Mouse (Mus musculus) spleen, adult 2 months (tissue): Measurements from ENCODE around the gene Inpp5e. TPM values are rescaled to one million over a fixed set of nuclear protein-coding genes. Genes with fewer than 3 reads are reported as not detected.
A peak's percentile ranks its signal among the peaks of the same experiment; 100 is the strongest.

Source experiments
- DNase-seq, 2 experiments: peaks; one replicate each; pipeline versions ENCODE4 v3.0.0 to v3.0.0-alpha.2; 2012 to 2021; ENCODE audit warnings: low spot score in 2 of 2, low read depth in 1 of 2
- H3K27ac ChIP-seq: fragments of 200-500 bp; 2 replicates; pipeline ENCODE4 v1.5.1; 2012; ENCODE audit warnings: low read length, inconsistent platforms; ENCODE audit not compliant: insufficient read depth
- H3K27me3 ChIP-seq: fragments of 200-500 bp; 2 replicates; pipeline ENCODE4 v1.6.1; 2012; ENCODE audit warnings: mild to moderate bottlenecking, moderate library complexity, low read length, inconsistent platforms; ENCODE audit not compliant: control insufficient read depth, insufficient read depth
- H3K36me3 ChIP-seq: fragments of 200-500 bp; 2 replicates; pipeline ENCODE4 v1.6.1; 2012; ENCODE audit warnings: mild to moderate bottlenecking, low read length, inconsistent platforms; ENCODE audit not compliant: control insufficient read depth, insufficient read depth
- H3K4me1 ChIP-seq: fragments of 200-500 bp; 2 replicates; pipeline ENCODE4 v1.6.1; 2011; ENCODE audit warnings: inconsistent platforms; ENCODE audit not compliant: control insufficient read depth, insufficient read depth, insufficient read length
- H3K4me3 ChIP-seq: fragments of 200-500 bp; 2 replicates; pipeline ENCODE4 v1.5.1; 2011; ENCODE audit warnings: mild to moderate bottlenecking, inconsistent platforms; ENCODE audit not compliant: insufficient read depth, insufficient read length; ENCODE audit errors: extremely low read depth
- CTCF ChIP-seq: fragments of 200-500 bp; IDR thresholded peaks from 2 replicates; pipeline ENCODE4 v1.5.1; 2011; ENCODE audit warnings: mild to moderate bottlenecking, inconsistent platforms; ENCODE audit not compliant: insufficient read depth, insufficient read length, insufficient replicate concordance; ENCODE audit errors: extremely low read depth
- POLR2A ChIP-seq: fragments of 200-500 bp; IDR thresholded peaks from 2 replicates; pipeline ENCODE4 v1.6.1; 2011; ENCODE audit warnings: low read depth, low read length, inconsistent platforms
- WGBS: fragments of 180-500 bp; shearing (Covaris S2); methylation state at CpG from one replicate; pipeline ENCODE4 v1.1.7; 2018; 5-methylcytosine and 5-hydroxymethylcytosine counted together
- polyA plus RNA-seq: library from polyadenylated mRNA; depleted of rRNA; stranded (reverse); fragments of >200 nt; gene quantifications from 2 replicates; pipeline ENCODE4 v1.2.3, GENCODE M21; 2012

Gene Inpp5e
- polyA plus RNA-seq, 1 experiment = 22.8 TPM

DNA sequence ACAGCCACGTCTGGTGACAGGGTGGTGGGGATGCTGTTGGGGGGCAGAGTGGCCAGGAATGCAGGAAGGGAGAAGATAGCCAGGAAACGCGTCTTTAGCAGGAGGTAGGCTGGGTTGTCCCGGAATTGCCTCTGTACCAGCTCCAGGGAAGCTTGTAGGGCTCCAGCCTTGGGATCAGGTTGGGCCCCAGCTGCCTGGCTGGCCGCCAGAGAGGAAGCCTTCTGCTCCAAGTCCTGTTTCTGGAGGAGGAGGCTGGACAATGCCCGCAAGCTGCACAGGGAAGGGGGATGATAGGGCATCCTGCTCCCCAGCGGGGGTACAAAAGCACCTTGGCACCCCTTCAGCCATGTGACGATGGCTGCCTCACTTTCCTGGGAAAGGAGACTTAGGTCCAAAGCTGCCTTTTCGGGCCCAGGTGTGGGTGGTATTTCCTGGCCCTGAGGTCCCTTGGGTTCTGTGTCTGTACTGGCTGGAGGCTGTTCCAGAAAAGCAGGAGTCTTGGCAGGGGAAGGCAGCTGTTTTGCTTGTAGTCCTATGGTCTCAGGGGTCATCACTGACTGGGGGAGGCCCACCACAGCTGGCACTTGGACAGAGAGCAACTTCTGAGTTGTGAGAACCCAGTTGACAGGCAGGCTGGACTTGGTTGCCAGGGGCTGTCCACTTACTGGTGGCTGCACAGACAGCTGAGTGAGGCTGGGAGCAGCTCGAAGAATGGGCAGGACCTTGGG is 44.1 kb downstream of the Inpp5e start:
- 82% methylated on average over 10 of the region's 10 CpGs for WGBS
- no peak for DNase-seq
- no peaks in the 10 kb centered on the region for H3K27me3 ChIP-seq

GRCm38 (mm10) chr2:26363481-26363880 is 45.5 kb downstream of the Inpp5e start:
- no peak overlapping the region for H3K4me3 ChIP-seq
- no peaks in the 10 kb centered on the region for H3K4me1 ChIP-seq
- WGBS = 94% methylated on average over 5 of the region's 5 CpGs
- TF ChIP-seq CTCF (no peak), POLR2A (no peak)
- no peaks in the 10 kb centered on the region for H3K27me3 ChIP-seq
- DNase-seq = no peak
- H3K27ac ChIP-seq = no peak overlapping the region
- H3K36me3 ChIP-seq = peaks cover 24% of the 10 kb centered on the region

More for the DNA sequence above, 44.1 kb downstream of the Inpp5e start:
- Histone ChIP-seq H3K36me3 (peaks cover 35% of the 10 kb centered on the region), H3K27ac (no peak overlapping the region), H3K4me1 (no peaks in the 10 kb centered on the region), H3K4me3 (no peak overlapping the region)
- TF ChIP-seq CTCF (no peak), POLR2A (no peak)

DNA sequence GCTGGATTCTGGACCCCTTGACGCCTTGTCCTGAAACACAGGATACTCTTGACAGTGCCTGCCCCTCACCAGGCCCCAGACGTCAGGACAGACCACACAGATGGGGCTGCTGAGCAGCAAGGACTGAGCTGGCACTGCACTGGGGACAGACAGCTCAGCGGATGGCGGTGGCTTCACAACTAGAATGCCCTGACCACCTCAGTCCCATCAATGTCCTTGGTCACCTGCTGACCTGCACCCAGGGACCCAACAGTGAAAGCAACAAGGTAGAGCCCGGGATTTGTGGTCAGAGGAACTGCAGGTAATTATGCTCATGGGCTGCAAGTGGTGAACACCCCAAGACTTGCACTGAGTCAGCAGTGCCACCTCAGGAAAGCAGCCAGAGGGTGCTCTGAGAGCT is 46.0 kb downstream of the Inpp5e start:
- no peak for DNase-seq
- Histone ChIP-seq H3K36me3 (peaks cover 19% of the 10 kb centered on the region), H3K4me3 (no peak overlapping the region), H3K27me3 (no peaks in the 10 kb centered on the region), H3K4me1 (no peaks in the 10 kb centered on the region), H3K27ac (no peak overlapping the region)
- WGBS = 91% methylated on average over 5 of the region's 5 CpGs
- TF ChIP-seq POLR2A = no peak
- no peak for TF ChIP-seq CTCF

DNA sequence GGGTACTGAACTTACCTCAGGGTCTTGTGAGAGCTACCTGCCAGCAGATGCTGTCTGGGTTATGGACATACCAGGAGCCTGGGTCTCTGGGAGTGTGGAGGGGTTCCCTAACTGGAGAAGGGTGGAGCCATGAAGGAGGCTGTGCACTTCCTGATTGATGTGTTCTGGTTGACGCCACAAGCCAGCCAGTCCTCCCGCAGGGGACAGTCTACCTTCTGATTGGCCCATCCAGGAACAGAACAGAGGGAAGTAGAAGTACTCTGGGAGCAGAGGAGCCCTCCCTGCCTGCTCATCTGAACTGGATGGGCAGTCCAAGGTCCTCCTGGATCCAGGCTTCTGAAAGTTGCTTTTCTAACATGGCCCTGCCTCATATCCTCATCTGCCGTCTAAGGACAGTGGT is 48.2 kb downstream of the Inpp5e start, which contains the start of gene Card9:
Gene Card9, minus strand, starts transcription at position 147 of the 400 bp plus-strand sequence.
- DNase-seq = no peak
- peak within 1 kb of the TSS; percentile 7; the same call in 1 of the 2 replicates for H3K4me3 ChIP-seq
- no peaks in the 10 kb centered on the region for H3K4me1 ChIP-seq
- H3K27me3 ChIP-seq = no peaks in the 10 kb centered on the region
- TF ChIP-seq POLR2A = no peak
- no peak for TF ChIP-seq CTCF
- peaks cover 6% of the 10 kb centered on the region; the same call in 1 of the 2 replicates for H3K36me3 ChIP-seq
- WGBS = 49% methylated on average over 3 of the region's 3 CpGs
- H3K27ac ChIP-seq = no peak within 1 kb of the TSS; the same call in 1 of the 2 replicates

DNA sequence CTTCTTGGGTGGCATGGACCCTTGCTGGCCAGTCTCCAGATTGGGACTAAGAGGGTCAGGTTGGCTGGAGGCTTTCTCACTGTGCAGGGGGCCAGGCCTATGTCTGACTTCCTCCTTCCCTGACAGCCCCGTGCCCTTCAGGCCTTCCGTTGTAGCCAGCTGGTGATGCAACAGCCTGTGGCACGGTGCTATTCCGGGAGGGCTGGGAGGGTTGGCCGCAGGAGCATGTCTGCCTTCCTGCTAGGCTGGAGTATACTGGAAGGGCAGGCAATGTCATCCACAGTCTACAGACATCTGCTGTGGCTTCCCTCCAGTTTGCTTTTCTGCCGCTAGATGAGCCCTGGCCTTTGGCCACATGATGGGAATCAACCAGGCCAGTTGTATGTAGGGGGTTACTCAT is 49.0 kb downstream of the Inpp5e start:
- H3K27ac ChIP-seq = no peak overlapping the region; the same call in 1 of the 2 replicates
- H3K27me3 ChIP-seq = no peaks in the 10 kb centered on the region
- no peaks in the 10 kb centered on the region for H3K36me3 ChIP-seq
- H3K4me1 ChIP-seq = no peaks in the 10 kb centered on the region
- H3K4me3 ChIP-seq = peak overlapping the region; percentile 7; the same call in 1 of the 2 replicates
- TF ChIP-seq CTCF (no peak), POLR2A (no peak)
- 21% methylated on average over 6 of the region's 6 CpGs for WGBS
- DNase-seq = no peak

GRCm38 (mm10) chr2:26358667-26359320 is 50.2 kb downstream of the Inpp5e start:
- TF ChIP-seq CTCF (no peak), POLR2A (no peak)
- no peaks in the 10 kb centered on the region for H3K4me1 ChIP-seq
- 90% methylated on average over 13 of the region's 13 CpGs for WGBS
- H3K36me3 ChIP-seq = no peaks in the 10 kb centered on the region
- DNase-seq = no peak
- H3K27me3 ChIP-seq = no peaks in the 10 kb centered on the region
- H3K4me3 ChIP-seq = no peak overlapping the region
- H3K27ac ChIP-seq = no peak overlapping the region
